Mouse (Mus musculus) frontal cortex, postnatal 14 days (tissue): ENCODE data around the gene Crym.

Source experiments
- DNase-seq, 2 experiments: peaks; one replicate each; pipeline ENCODE4 v3.0.0; 2022; ENCODE audit warnings: low spot score in 2 of 2

Gene Crym

DNA sequence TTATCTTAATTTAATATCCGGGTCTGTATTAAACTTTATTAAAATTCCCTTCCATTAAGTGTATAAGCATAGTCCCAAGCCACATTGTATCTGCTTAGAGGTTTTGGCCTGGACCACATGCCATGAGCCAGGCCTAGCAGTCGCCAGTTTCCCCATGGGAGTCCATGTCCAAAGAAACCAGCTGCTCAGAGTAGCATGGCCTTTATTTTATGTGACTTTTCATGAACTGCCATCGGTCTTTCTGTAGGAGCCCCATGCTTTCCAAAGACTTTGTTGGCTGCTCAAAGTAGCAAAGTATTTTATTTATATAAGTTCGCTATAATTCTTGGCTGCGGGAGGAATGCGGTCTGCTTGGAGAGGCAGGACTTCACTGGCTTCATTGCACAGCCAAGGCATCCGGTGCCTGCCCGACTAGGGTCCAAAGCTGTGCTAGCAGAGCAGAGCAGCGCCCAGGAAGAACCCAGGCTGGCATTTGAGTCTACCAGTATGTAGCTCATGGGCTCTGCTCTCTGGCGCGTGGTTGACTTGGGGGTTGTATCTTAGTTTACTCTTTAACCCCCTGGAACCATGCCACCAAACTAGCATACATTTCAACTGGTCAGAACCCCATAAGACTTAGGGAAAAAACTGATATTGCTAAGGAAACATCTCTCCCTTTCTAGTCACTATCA is 38.2 kb downstream of the Crym start:
- no peak for DNase-seq

DNA sequence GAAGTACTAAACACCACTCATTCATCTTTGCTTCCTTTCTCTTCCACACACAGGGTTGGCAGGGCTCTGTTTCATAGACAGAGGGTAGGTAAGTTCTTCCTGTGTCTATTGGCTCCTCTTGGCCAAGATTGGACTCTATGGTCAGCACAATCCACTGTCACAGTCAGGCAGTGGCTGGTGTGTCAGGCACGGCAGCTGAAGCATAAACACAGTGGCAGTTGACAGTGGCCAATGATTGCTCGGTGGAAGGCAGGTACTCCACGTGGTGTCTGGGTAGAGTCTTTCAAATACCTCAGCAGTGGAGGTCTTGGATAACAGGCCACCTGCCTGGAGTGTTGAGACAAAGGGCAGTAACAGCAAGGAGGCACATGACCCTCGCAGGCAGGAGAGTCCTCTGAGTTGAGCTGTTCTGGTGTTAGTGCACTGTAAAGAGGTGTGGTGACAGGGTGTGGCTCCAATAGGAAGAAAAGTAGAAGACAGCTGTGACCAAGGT is 43.7 kb downstream of the Crym start:
- DNase-seq, result no peak

DNA sequence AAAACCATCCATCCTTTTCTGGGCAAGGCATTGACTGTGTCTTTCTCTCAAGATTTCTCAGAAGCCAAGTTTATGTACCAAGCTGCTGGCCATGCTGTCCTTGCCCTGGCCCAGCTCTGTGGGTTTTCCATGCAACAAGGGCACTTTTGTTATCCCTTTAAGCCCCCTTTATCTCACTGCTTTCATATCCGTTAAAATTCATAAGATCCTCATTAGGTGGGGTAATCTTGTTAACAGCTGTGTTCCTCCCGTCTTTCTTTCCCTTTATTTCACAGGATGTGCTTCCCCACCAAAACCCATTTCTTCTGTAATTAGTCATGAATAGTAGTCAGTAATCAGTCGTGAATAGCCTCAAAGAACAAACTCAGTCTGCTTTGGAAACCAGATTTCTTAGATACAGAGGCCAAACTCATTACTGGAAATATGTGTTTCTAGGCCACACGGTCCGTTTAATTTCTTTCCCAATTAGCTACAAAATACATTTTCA is 44.3 kb downstream of the Crym start:
- no peak for DNase-seq

- DNase-seq, result no peak
Measured at GRCm38 (mm10) chr7:120156841-120157409, 45.0 kb downstream of the Crym start.

DNA sequence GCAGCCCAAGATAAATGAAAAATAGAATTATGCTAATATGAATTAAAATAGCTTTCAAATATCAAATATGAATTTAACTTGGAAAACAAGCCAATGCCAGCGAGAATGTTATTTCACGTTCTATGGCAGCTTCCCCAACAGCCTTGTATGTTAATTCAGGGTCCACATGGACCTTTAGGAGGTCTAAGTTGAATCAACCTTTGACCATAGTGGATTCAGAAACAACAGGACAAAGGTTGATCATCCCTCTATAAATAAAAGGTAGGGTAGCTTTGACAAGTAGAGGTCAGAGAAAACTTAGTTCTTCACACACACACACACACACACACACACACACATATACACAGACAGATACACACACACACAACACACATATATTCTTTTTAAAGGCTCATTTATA is 51.0 kb downstream of the Crym start:
- DNase-seq, result no peak

DNA sequence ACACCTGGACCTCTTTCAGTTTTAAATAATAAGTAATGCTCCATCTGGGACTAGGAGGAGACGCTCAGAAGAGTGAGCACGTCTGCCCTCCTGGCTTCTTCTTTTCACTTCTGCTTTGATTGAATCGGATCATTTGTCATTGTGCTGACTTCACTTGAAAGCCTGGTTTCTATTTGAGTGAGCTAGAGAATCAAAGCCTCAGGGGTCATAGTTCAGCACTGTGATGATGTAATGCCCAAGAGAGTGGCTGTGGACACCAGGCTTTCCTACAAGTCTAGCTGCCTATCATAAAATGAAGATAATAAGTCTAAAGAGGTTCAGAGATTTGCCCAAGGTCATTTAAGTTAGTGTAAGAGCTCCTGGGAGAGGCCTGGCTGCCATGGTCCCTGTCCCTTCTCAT is 51.7 kb downstream of the Crym start:
- DNase-seq, result no peak

DNA sequence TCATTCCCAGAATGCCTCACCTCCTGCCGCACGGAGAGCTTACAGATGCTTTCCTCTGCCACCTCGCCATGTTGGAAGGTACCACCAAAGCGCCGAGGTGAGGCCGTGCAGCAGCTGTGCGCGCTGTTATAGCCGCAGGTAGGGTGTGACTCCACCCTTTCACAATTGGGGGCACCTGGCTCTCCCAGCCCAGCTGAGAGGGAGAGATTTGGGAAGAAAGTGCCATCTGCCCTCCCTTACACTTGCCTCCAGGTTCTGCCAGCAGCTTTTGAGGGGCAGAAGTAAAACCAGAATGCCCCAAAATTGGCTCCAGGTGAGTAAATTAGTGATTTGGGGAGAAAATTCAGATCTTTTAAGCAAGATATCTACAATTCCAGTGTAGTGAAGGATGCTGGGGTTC is 56.7 kb downstream of the Crym start, which contains the start of gene Zp2:
Gene Zp2, minus strand, starts transcription at position 101 of the 400 bp plus-strand sequence.
- DNase-seq, result no peak

DNA sequence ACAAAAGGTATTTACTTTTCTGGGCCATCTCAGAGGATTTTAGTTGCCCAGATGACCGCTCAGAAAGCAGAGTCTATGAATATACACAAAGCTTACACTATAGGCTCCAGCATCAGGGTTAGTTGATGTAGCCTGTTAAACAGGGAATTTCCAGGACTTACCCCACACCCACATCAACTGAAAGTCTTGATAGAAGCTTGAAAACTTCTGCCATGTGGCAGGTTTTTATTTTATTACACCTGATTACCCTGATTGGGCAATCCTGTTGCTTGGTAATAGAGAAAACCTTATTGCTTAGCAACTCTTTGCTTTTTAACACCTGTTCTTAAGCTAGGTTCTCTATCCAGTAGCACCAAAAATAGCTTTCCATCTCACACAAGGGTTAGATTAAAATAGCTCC is 59.2 kb downstream of the Crym start:
- DNase-seq, result no peak
